Mouse (Mus musculus) MEL (cell line): ENCODE measurements around the gene Cacna1c. TPM values are rescaled to one million over a fixed set of nuclear protein-coding genes. Genes with fewer than 3 reads are reported as not detected.
A peak's percentile ranks its signal among the peaks of the same experiment; 100 is the strongest.

Source experiments
- DNase-seq: peaks from one replicate; pipeline ENCODE4 v3.0.0; 2011; ENCODE audit warnings: low read depth, low spot score
- H3K27ac ChIP-seq: 2 replicates; pipeline ENCODE4 v1.5.1; 2012; ENCODE audit warnings: low read depth, mild to moderate bottlenecking, control low read depth, low read length, moderate library complexity; ENCODE audit not compliant: control insufficient read depth
- H3K27me3 ChIP-seq, 2 experiments: fragments of 150-350 bp in 1 of 2; sonication (generic) in 1 of 2; 2 replicates each; pipeline ENCODE4 v1.6.1; 2012; ENCODE audit warnings: low read length in 2 of 2, mild to moderate bottlenecking in 2 of 2, improper control_type of control experiment in 1 of 2, moderate library complexity in 1 of 2; ENCODE audit not compliant: insufficient read depth in 2 of 2, control insufficient read depth in 1 of 2
- H3K36me3 ChIP-seq, 2 experiments: 2 replicates each; pipeline ENCODE4 v1.6.1; 2012 to 2014; ENCODE audit warnings: low read length in 2 of 2, improper control_type of control experiment in 1 of 2, inconsistent platforms in 1 of 2, mild to moderate bottlenecking in 1 of 2; ENCODE audit not compliant: insufficient read depth in 2 of 2, control insufficient read depth in 1 of 2
- H3K4me1 ChIP-seq, 2 experiments: fragments of 150-350 bp in 1 of 2; sonication (generic) in 1 of 2; 2 replicates each; pipeline ENCODE4 v1.6.1; 2012; ENCODE audit warnings: low read length in 2 of 2, improper control_type of control experiment in 1 of 2, mild to moderate bottlenecking in 1 of 2; ENCODE audit not compliant: insufficient read depth in 2 of 2, control insufficient read depth in 1 of 2
- H3K4me3 ChIP-seq, 2 experiments: fragments of 150-350 bp in 1 of 2; sonication (generic) in 1 of 2; 2 replicates each; pipeline ENCODE4 v1.5.1; 2012; ENCODE audit warnings: low read depth in 2 of 2, low read length in 2 of 2, mild to moderate bottlenecking in 2 of 2, moderate library complexity in 2 of 2, control low read depth in 1 of 2, improper control_type of control experiment in 1 of 2; ENCODE audit not compliant: control insufficient read depth in 1 of 2, insufficient read depth in 1 of 2
- H3K79me2 ChIP-seq: 2 replicates; pipeline ENCODE4 v1.6.1; 2012; ENCODE audit warnings: mild to moderate bottlenecking, low read length, moderate library complexity; ENCODE audit not compliant: control insufficient read depth, poor library complexity, insufficient read depth
- H3K9ac ChIP-seq: 2 replicates; pipeline ENCODE4 v1.6.1; 2012; ENCODE audit warnings: low read depth, mild to moderate bottlenecking, control low read depth, low read length, moderate library complexity; ENCODE audit not compliant: control insufficient read depth, poor library complexity, severe bottlenecking
- H3K9me3 ChIP-seq: fragments of 150-350 bp; sonication (generic); replicated peaks from 2 replicates; pipeline ENCODE4 v1.6.1; 2012; ENCODE audit warnings: mild to moderate bottlenecking, low read length, improper control_type of control experiment, moderate library complexity; ENCODE audit not compliant: insufficient read depth
- CHD1 ChIP-seq: IDR thresholded peaks from 2 replicates; pipeline ENCODE4 v1.6.1; 2012; ENCODE audit warnings: low read depth, mild to moderate bottlenecking, inconsistent platforms, low read length, improper control_type of control experiment
- CHD2 ChIP-seq: IDR thresholded peaks from 2 replicates; pipeline ENCODE4 v1.6.1; 2011; ENCODE audit warnings: low read length, improper control_type of control experiment
- CTCF ChIP-seq, 3 experiments: IDR thresholded peaks in 2 of 3; conservative IDR thresholded peaks in 1 of 3; 2 replicates each; pipeline ENCODE4 v1.5.1; 2011 to 2012; ENCODE audit warnings: low read length in 3 of 3, low read depth in 2 of 3, mild to moderate bottlenecking in 2 of 3, improper control_type of control experiment in 1 of 3, inconsistent platforms in 1 of 3, mixed read lengths in 1 of 3, moderate library complexity in 1 of 3; ENCODE audit not compliant: control insufficient read depth in 1 of 3, insufficient read depth in 1 of 3, poor library complexity in 1 of 3, severe bottlenecking in 1 of 3
- E2F4 ChIP-seq: IDR thresholded peaks from 2 replicates; pipeline ENCODE4 v1.6.1; 2011; ENCODE audit warnings: low read depth, low read length, improper control_type of control experiment, borderline replicate concordance
- EP300 ChIP-seq, 2 experiments: IDR thresholded peaks; 2 replicates each; pipeline ENCODE4 v1.6.1; 2011; ENCODE audit warnings: improper control_type of control experiment in 2 of 2, low read length in 2 of 2, low read depth in 1 of 2, mild to moderate bottlenecking in 1 of 2
- GABPA ChIP-seq: IDR thresholded peaks from 2 replicates; pipeline ENCODE4 v1.6.1; 2012; ENCODE audit warnings: low read depth, mild to moderate bottlenecking, inconsistent platforms, low read length, improper control_type of control experiment, moderate library complexity
- GATA1 ChIP-seq: IDR thresholded peaks from 2 replicates; pipeline ENCODE4 v1.6.1; 2011; ENCODE audit warnings: low read depth, low read length, improper control_type of control experiment
- HCFC1 ChIP-seq: IDR thresholded peaks from 2 replicates; pipeline ENCODE4 v1.6.1; 2012; ENCODE audit warnings: low read depth, mild to moderate bottlenecking, inconsistent platforms, low read length, improper control_type of control experiment, moderate library complexity
- JUND ChIP-seq: IDR thresholded peaks from 2 replicates; pipeline ENCODE4 v1.6.1; 2011; ENCODE audit warnings: low read depth, mild to moderate bottlenecking, improper control_type of control experiment, low read length
- KAT2A ChIP-seq: conservative IDR thresholded peaks from 2 replicates; pipeline ENCODE4 v1.6.1; 2012; ENCODE audit warnings: low read depth, low read length, improper control_type of control experiment, inconsistent platforms
- MAFK ChIP-seq: IDR thresholded peaks from 2 replicates; pipeline ENCODE4 v1.6.1; 2011; ENCODE audit warnings: low read depth, mild to moderate bottlenecking, low read length, improper control_type of control experiment, borderline replicate concordance
- MAZ ChIP-seq: IDR thresholded peaks from 2 replicates; pipeline ENCODE4 v1.6.1; 2012; ENCODE audit warnings: low read depth, mild to moderate bottlenecking, inconsistent platforms, low read length, improper control_type of control experiment
- MEF2A ChIP-seq: IDR thresholded peaks from 2 replicates; pipeline ENCODE4 v1.6.1; 2014; ENCODE audit warnings: low read depth, mild to moderate bottlenecking, inconsistent platforms, low read length, improper control_type of control experiment; ENCODE audit not compliant: poor library complexity, insufficient replicate concordance, severe bottlenecking; ENCODE audit errors: extremely low read depth
- MXI1 ChIP-seq: IDR thresholded peaks from 2 replicates; pipeline ENCODE4 v1.6.1; 2011; ENCODE audit warnings: mild to moderate bottlenecking, low read depth, low read length, improper control_type of control experiment
- MYC ChIP-seq: IDR thresholded peaks from 2 replicates; pipeline ENCODE4 v1.6.1; 2011; ENCODE audit warnings: low read depth, mild to moderate bottlenecking, low read length, improper control_type of control experiment, moderate library complexity
- NELFE ChIP-seq: IDR thresholded peaks from 2 replicates; pipeline ENCODE4 v1.6.1; 2011; ENCODE audit warnings: low read depth, low read length, improper control_type of control experiment
- NRF1 ChIP-seq: IDR thresholded peaks from 2 replicates; pipeline ENCODE4 v1.6.1; 2014; ENCODE audit warnings: low read depth, mild to moderate bottlenecking, inconsistent platforms, low read length, improper control_type of control experiment, moderate library complexity; ENCODE audit not compliant: poor library complexity, insufficient read depth, severe bottlenecking
- POLR2A ChIP-seq, 2 experiments: IDR thresholded peaks; 2 replicates each; pipeline ENCODE4 v1.6.1; 2011 to 2012; ENCODE audit warnings: low read length in 2 of 2, mild to moderate bottlenecking in 2 of 2, control low read depth in 1 of 2, improper control_type of control experiment in 1 of 2, low read depth in 1 of 2, moderate library complexity in 1 of 2; ENCODE audit not compliant: control insufficient read depth in 1 of 2, insufficient read depth in 1 of 2, poor library complexity in 1 of 2
- POLR2AphosphoS2 ChIP-seq: IDR thresholded peaks from 2 replicates; pipeline ENCODE4 v1.6.1; 2011; ENCODE audit warnings: low read length, improper control_type of control experiment
- POLR2AphosphoS5 ChIP-seq: IDR thresholded peaks from 2 replicates; pipeline ENCODE4 v1.6.1; 2012; ENCODE audit warnings: low read depth, borderline replicate concordance, mild to moderate bottlenecking, inconsistent platforms, low read length, moderate library complexity, mixed read lengths
- RAD21 ChIP-seq: IDR thresholded peaks from 2 replicates; pipeline ENCODE4 v1.6.1; 2011; ENCODE audit warnings: mild to moderate bottlenecking, low read depth, low read length, improper control_type of control experiment
- RCOR1 ChIP-seq: IDR thresholded peaks from 2 replicates; pipeline ENCODE4 v1.6.1; 2012; ENCODE audit warnings: low read depth, mild to moderate bottlenecking, inconsistent platforms, low read length, improper control_type of control experiment
- SIN3A ChIP-seq: IDR thresholded peaks from 2 replicates; pipeline ENCODE4 v1.6.1; 2012; ENCODE audit warnings: low read length, improper control_type of control experiment, inconsistent platforms
- SMC3 ChIP-seq: IDR thresholded peaks from 2 replicates; pipeline ENCODE4 v1.6.1; 2011; ENCODE audit warnings: low read depth, low read length, improper control_type of control experiment
- TAL1 ChIP-seq: IDR thresholded peaks from 2 replicates; pipeline ENCODE4 v1.6.1; 2012; ENCODE audit warnings: mild to moderate bottlenecking, inconsistent platforms, low read length, moderate library complexity, mixed read lengths
- TBP ChIP-seq: IDR thresholded peaks from 2 replicates; pipeline ENCODE4 v1.8.0; 2011; ENCODE audit warnings: low read depth, low read length, improper control_type of control experiment
- TCF12 ChIP-seq: IDR thresholded peaks from 2 replicates; pipeline ENCODE4 v1.6.1; 2014; ENCODE audit warnings: low read depth, mild to moderate bottlenecking, inconsistent platforms, low read length, improper control_type of control experiment, moderate library complexity
- UBTF ChIP-seq: IDR thresholded peaks from 2 replicates; pipeline ENCODE4 v1.6.1; 2012; ENCODE audit warnings: low read depth, mild to moderate bottlenecking, inconsistent platforms, low read length, improper control_type of control experiment, moderate library complexity, borderline replicate concordance; ENCODE audit not compliant: insufficient read depth
- USF1 ChIP-seq: IDR thresholded peaks from 2 replicates; pipeline ENCODE4 v1.6.1; 2014; ENCODE audit warnings: low read depth, mild to moderate bottlenecking, inconsistent platforms, low read length, improper control_type of control experiment, moderate library complexity
- USF2 ChIP-seq, 2 experiments: IDR thresholded peaks; 2 replicates each; pipeline ENCODE4 v1.6.1; 2011 to 2012; ENCODE audit warnings: improper control_type of control experiment in 2 of 2, low read length in 2 of 2, borderline replicate concordance in 1 of 2, inconsistent platforms in 1 of 2, low read depth in 1 of 2, mild to moderate bottlenecking in 1 of 2; ENCODE audit not compliant: insufficient read depth in 1 of 2
- ZC3H11A ChIP-seq: IDR thresholded peaks from 2 replicates; pipeline ENCODE4 v1.6.1; 2012; ENCODE audit warnings: low read depth, mild to moderate bottlenecking, inconsistent platforms, low read length, improper control_type of control experiment
- ZKSCAN1 ChIP-seq: IDR thresholded peaks from 2 replicates; pipeline ENCODE4 v1.6.1; 2012; ENCODE audit warnings: low read depth, mild to moderate bottlenecking, inconsistent platforms, low read length, improper control_type of control experiment, moderate library complexity
- polyA plus RNA-seq, 2 experiments: library from polyadenylated mRNA; stranded (reverse) in 1 of 2; unstranded in 1 of 2; fragments of >175 nt in 1 of 2; fragments of >200 nt in 1 of 2; gene quantifications; 2 replicates each; pipeline versions ENCODE4 v1.2.1 to v1.2.4; 2012; ENCODE audit warnings: low replicate concordance in 2 of 2, low read depth in 1 of 2; ENCODE audit not compliant: insufficient read length in 2 of 2, insufficient read depth in 1 of 2, missing spikeins in 1 of 2
- total RNA-seq: library from RNA; depleted of rRNA; stranded (reverse); fragments of 300-350 nt; gene quantifications from 2 replicates; pipeline ENCODE4 v1.2.3, GENCODE M21; 2012

Gene Cacna1c
- total and polyA plus RNA-seq, 3 experiments: 3.4 to 4.4 TPM; not detected in 1

- no peaks in the 10 kb centered on the region for H3K79me2 ChIP-seq
- no peaks in the 10 kb centered on the region; a peak in 1 of 4 replicates for H3K36me3 ChIP-seq
- H3K9ac ChIP-seq: no peak overlapping the region
- no peaks in the 10 kb centered on the region for H3K27me3 ChIP-seq
- peak; percentile 45 for DNase-seq
- H3K27ac ChIP-seq: no peak overlapping the region
- no peak overlapping the region for H3K4me3 ChIP-seq
- H3K9me3 ChIP-seq: no peaks in the 10 kb centered on the region
- TF ChIP-seq SMC3 (no peak), NELFE (no peak), TCF12 (no peak)
- peaks cover 3 to 8% of the 10 kb centered on the region in 2 experiments; a peak in 3 of 4 replicates for H3K4me1 ChIP-seq
Observed at GRCm38 (mm10) chr6:118845829-118846228, 350.4 kb downstream of the Cacna1c start.

DNA sequence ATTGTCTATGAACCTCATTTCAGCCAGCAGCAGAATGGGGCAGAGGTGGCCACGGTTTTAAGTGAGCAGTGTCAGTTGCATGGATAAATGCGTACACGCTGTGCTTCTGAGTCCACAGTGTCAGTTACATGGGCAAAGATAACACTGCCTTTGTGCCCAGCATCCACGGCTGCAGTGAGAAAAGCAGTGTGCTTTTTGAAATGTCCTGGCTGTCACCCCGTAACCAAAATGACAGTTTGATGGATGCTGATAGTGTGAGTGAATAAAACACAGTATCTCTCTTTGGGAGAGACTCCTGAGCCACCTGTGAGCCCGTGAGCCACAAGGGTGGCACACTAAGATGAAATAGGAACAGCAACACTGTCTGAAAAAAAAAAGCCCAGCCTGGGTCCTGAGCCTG, 351.0 kb downstream of the Cacna1c start:
- peaks cover 3 to 8% of the 10 kb centered on the region in 2 experiments; a peak in 3 of 4 replicates for H3K4me1 ChIP-seq
- no peak overlapping the region for H3K9ac ChIP-seq
- DNase-seq: no peak
- H3K36me3 ChIP-seq: no peaks in the 10 kb centered on the region; a peak in 1 of 4 replicates
- no peaks in the 10 kb centered on the region for H3K79me2 ChIP-seq
- H3K4me3 ChIP-seq: no peak overlapping the region
- no peaks in the 10 kb centered on the region for H3K27me3 ChIP-seq
- H3K27ac ChIP-seq: no peak overlapping the region
- no peaks in the 10 kb centered on the region for H3K9me3 ChIP-seq
- no peak for TF ChIP-seq KAT2A
- TF ChIP-seq POLR2A (IDR thresholded peaks at IDR 0.05; ENCODE audit: control insufficient read depth in 1 of 2, insufficient read depth in 1 of 2, low read depth in 1 of 2, low read length in 2 of 2, poor library complexity in 1 of 2): no peak
- TF ChIP-seq MEF2A: no peak
- no peak for TF ChIP-seq NRF1
- no peak for TF ChIP-seq POLR2AphosphoS5
- no peak for TF ChIP-seq MAZ
- no peak for TF ChIP-seq GABPA
- no peak for TF ChIP-seq UBTF
- no peak for TF ChIP-seq POLR2AphosphoS2
- TF ChIP-seq USF2 (IDR thresholded peaks at IDR 0.05; ENCODE audit: borderline replicate concordance in 1 of 2, insufficient read depth in 1 of 2, low read depth in 1 of 2, low read length in 2 of 2): no peak
- TF ChIP-seq TBP: no peak
- TF ChIP-seq E2F4: no peak
- TF ChIP-seq MAFK: no peak
- TF ChIP-seq CHD2: no peak
- no peak for TF ChIP-seq USF1
- TF ChIP-seq TCF12: 0 out of 2 replicates have a peak, but pooled peaks have one; percentile 8
- peak in 1 of 2 experiments; percentile 49; a peak in 1 of 4 replicates for TF ChIP-seq EP300 (IDR thresholded peaks at IDR 0.05; ENCODE audit: low read depth in 1 of 2, low read length in 2 of 2)
- TF ChIP-seq CHD1: no peak
- TF ChIP-seq RAD21: no peak
- TF ChIP-seq CTCF (IDR thresholded peaks at IDR 0.05 in 2 of 3, conservative IDR thresholded peaks at IDR 0.05 in 1 of 3; ENCODE audit: control insufficient read depth in 1 of 3, insufficient read depth in 1 of 3, low read depth in 2 of 3, low read length in 3 of 3, poor library complexity in 1 of 3, severe bottlenecking in 1 of 3): no peak
- no peak for TF ChIP-seq MYC
- no peak for TF ChIP-seq MXI1
- no peak for TF ChIP-seq ZKSCAN1
- TF ChIP-seq ZC3H11A: no peak
- peak; percentile 21; the same call in 1 of the 2 replicates for TF ChIP-seq SIN3A
- TF ChIP-seq HCFC1: no peak
- no peak for TF ChIP-seq JUND
- no peak for TF ChIP-seq TAL1
- TF ChIP-seq GATA1: peak; percentile 23; the same call in 1 of the 2 replicates
- no peak for TF ChIP-seq RCOR1
- TF ChIP-seq SMC3: peak; percentile 6; the same call in 1 of the 2 replicates
